Mouse (Mus musculus) brown adipose tissue, adult 24 weeks (tissue): ENCODE measurements around the gene Nup85. TPM values are rescaled to one million over a fixed set of nuclear protein-coding genes. Genes with fewer than 3 reads are reported as not detected.

ENCODE experiments used
- H3K27ac ChIP-seq: fragments of 200-500 bp; replicated peaks from 2 replicates; pipeline ENCODE4 v1.5.1; 2012; ENCODE audit warnings: low read depth, mild to moderate bottlenecking, low read length
- H3K4me1 ChIP-seq: fragments of 200-500 bp; 2 replicates; pipeline ENCODE4 v1.6.1; 2012; ENCODE audit warnings: low read length, mixed read lengths; ENCODE audit not compliant: control insufficient read depth, insufficient read depth, insufficient read length
- H3K4me3 ChIP-seq: fragments of 200-500 bp; 2 replicates; pipeline ENCODE4 v1.5.1; 2012; ENCODE audit warnings: low read depth, mild to moderate bottlenecking, low read length, moderate library complexity; ENCODE audit not compliant: insufficient read depth
- polyA plus RNA-seq: library from polyadenylated mRNA; stranded (reverse); fragments of >200 nt; gene quantifications from 2 replicates; pipeline ENCODE4 v1.2.4, GENCODE M21; 2012; ENCODE audit not compliant: missing spikeins, insufficient read depth, insufficient read length

The Nup85 gene
- polyA plus RNA-seq, 1 experiment: 12.4 TPM

DNA sequence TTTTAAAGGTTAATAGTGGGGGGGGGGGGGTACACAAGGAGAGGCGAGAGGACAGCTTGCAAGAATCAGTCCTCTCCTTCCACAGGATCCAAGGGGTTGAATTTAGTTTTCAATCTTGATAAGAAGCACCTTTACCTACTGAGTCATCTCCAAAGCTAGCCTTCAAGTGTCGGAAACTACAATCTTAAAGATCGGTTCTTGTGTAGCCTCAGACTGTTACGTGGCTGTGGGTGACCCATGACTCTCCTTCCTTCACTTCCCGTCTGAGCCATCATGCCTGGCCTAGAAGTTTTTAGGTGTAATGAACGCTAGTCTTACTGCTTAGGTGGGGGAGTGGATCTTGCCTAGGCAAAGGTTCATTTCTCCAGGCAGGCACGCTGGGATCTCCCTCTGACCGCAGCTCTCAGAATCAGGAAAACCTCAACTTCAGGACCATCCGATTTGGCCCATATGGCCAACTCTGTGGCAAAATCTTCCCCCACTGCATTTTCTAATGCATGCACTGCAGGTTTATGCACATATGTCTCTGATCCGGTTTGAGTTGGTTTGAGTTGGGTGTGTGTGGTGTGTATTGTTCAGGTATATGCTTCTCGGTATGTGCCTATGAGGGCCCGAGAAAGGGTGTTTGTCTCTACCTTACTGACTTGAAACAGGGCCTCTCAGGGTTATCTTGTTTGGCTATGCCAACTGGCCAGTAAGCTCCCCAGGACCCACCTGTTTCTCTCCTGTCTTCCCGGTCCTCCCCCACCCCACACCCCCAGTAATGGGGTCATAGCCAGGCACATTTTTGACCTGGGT lies 65.7 kb downstream of the Nup85 start:
- Histone ChIP-seq H3K27ac (no peak overlapping the region), H3K4me1 (no peaks in the 10 kb centered on the region), H3K4me3 (no peak overlapping the region)

DNA sequence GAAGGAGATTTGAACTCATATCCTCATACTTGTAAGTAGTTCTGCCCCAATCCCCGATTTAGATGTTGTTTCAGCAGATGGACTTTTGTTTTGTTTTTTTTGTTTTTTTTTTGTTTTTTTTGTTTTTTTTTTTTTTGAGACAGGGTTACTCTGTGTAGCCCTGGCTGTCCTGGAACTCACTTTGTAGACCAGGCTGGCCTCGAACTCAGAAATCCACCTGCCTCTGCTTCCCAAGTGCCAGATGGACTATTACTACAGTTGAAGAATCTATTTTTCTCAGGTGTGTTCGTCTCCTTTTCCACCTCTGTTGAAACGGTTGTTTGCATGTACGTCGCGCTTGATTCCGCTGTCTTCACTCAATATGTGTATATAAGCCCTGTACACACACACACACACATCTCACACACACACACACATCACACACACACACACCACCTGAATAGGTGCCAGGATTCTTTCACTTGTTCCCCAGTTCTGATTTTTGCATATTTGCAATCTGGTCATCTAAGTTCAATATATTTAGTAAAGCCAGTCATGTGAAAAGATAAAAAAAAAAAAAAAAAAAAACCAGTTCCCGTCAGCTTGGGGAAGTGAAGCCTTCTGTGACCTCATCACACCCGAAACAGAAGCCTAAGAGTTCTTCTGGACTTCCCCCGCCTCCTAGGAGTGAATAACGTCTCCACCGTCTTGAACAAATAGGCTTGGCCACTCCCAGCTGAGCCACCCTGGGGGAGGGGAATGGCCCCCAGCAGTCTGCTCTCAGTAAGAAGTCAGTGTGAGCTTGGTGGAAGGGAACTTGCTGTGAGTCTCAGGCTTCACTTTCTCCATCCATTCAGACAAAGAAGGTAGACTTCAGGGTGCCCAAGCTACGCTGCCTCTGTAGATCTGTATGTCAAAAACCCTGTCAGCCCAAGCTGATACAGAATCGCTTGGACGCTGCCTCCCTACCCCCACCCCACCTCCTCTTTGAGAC lies 66.6 kb downstream of the Nup85 start:
- no peak overlapping the region for H3K4me3 ChIP-seq
- H3K4me1 ChIP-seq: no peaks in the 10 kb centered on the region
- H3K27ac ChIP-seq: peak overlapping the region; percentile 66

DNA sequence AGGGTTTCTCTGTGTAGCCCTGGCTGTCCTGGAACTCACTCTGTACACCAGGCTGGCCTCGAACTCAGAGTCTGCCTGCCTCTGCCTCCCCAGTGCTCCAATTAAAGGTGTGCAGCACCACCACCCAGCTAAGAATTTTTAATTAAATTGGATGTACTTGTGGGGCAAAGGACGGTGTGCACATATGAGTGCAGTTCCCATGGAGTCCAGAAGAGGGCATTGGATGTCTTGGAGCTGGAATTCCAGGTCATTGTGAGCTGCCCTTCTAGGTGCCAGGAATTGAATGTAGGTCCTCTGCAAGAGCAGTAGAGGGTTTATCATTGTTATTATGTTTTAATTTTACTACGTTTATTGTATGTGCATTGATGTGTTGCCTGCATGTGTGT lies 67.3 kb downstream of the Nup85 start:
- no peak overlapping the region for H3K4me3 ChIP-seq
- H3K27ac ChIP-seq: peak overlapping the region; percentile 38
- H3K4me1 ChIP-seq: no peaks in the 10 kb centered on the region

DNA sequence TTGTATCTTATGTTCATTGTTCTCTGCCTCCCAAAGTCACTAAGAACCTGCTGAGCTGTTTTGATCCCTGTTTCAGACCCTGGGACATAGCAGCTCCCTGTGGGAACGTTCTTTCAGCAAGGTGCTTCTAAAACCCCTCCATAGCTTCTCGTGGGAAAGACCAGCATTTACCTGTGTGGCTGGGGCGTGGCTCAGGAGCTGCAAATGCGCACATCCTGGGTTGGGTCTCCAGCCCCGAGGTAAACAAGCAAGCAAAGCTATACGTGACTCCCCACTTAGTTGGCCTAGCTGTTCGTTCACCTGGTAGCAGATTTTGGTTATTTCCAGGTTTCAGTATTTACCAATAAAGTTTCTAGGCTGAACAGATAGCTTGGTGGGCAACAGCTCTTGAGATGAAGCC lies 68.0 kb downstream of the Nup85 start:
- no peaks in the 10 kb centered on the region for H3K4me1 ChIP-seq
- no peak overlapping the region for H3K27ac ChIP-seq
- no peak overlapping the region for H3K4me3 ChIP-seq

DNA sequence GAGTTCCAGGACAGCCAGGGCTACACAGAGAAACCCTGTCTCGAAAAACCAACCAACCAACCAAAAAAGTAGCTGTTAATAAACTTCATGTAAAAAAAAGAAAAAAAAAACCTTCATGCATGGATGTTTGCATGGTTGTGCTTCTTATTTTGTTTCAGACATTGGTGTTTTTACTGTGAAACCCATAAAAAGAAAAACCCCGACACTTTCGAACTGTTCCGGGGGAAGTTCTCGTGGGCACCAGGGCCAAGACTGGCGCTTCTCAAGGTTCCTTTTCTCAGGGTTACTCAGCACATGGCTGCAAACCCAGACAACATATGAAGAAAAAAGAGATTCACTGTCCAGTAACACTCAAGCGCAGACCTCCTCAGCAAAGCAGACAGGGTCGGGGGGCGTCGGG lies 68.6 kb downstream of the Nup85 start:
- no peak overlapping the region for H3K4me3 ChIP-seq
- no peak overlapping the region for H3K27ac ChIP-seq
- no peaks in the 10 kb centered on the region for H3K4me1 ChIP-seq

Other genes starting within 250 kb of the Nup85 start
- gene Ush1g, start 242.4 kb upstream of the Nup85 start, polyA plus RNA-seq: not detected in 2 replicates
- not detected in 2 replicates for gene Otop3, start 229.7 kb upstream of the Nup85 start, polyA plus RNA-seq
- gene Hid1, start 196.7 kb upstream of the Nup85 start, polyA plus RNA-seq: 0.83 and 2.7 TPM in 2 replicates
- 1.9 and 2.1 TPM in 2 replicates for gene Cdr2l, start 182.5 kb upstream of the Nup85 start, polyA plus RNA-seq
- 129 and 138 TPM in 2 replicates for gene Mrpl58, start 160.7 kb upstream of the Nup85 start, polyA plus RNA-seq
- gene Atp5h, start 144.5 kb upstream of the Nup85 start, polyA plus RNA-seq: 2,910 and 3,016 TPM in 2 replicates
- gene Kctd2, start 144.3 kb upstream of the Nup85 start, polyA plus RNA-seq: 35.3 and 41.1 TPM in 2 replicates
- gene Trim80, start 123.9 kb upstream of the Nup85 start, polyA plus RNA-seq: 0.87 and 2.3 TPM in 2 replicates
- not detected in 2 replicates for gene Slc16a5, start 102.0 kb upstream of the Nup85 start, polyA plus RNA-seq
- gene Armc7, start 88.8 kb upstream of the Nup85 start, polyA plus RNA-seq: 4.1 TPM in 2 replicates
- 19.1 and 20.9 TPM in 2 replicates for gene Nt5c, start 72.6 kb upstream of the Nup85 start, polyA plus RNA-seq
- 21.2 and 21.5 TPM in 2 replicates for gene Jpt1, start 50.0 kb upstream of the Nup85 start, polyA plus RNA-seq
- gene Sumo2, start 28.2 kb upstream of the Nup85 start, polyA plus RNA-seq: 310 and 336 TPM in 2 replicates
- 106 and 138 TPM in 2 replicates for gene Mrps7, start 39.5 kb downstream of the Nup85 start, polyA plus RNA-seq
- gene Gga3, start 39.6 kb downstream of the Nup85 start, polyA plus RNA-seq: 4.2 and 6.5 TPM in 2 replicates
- gene Mif4gd, start 48.5 kb downstream of the Nup85 start, polyA plus RNA-seq: 120 and 127 TPM in 2 replicates
- 392 and 520 TPM in 2 replicates for gene Slc25a19, start 63.9 kb downstream of the Nup85 start, polyA plus RNA-seq
- gene Grb2, start 144.2 kb downstream of the Nup85 start, polyA plus RNA-seq: 29.1 and 32.4 TPM in 2 replicates
- 18.0 and 23.0 TPM in 2 replicates for gene Tmem94, start 201.0 kb downstream of the Nup85 start, polyA plus RNA-seq
- 8.8 and 10.4 TPM in 2 replicates for gene Caskin2, start 249.2 kb downstream of the Nup85 start, polyA plus RNA-seq